Mouse (Mus musculus) testis, adult 2 months (tissue): ENCODE data around the gene Gm11563.

ENCODE experiments used
- CTCF ChIP-seq: fragments of 200-500 bp; IDR thresholded peaks from 2 replicates; pipeline ENCODE4 v1.5.1; 2012; ENCODE audit warnings: low read depth, mild to moderate bottlenecking, inconsistent platforms, low read length, moderate library complexity; ENCODE audit not compliant: control insufficient read depth, insufficient read depth, insufficient replicate concordance
- POLR2A ChIP-seq: fragments of 200-500 bp; IDR thresholded peaks from 2 replicates; pipeline ENCODE4 v1.6.1; 2012; ENCODE audit warnings: low read depth, mild to moderate bottlenecking, inconsistent platforms, low read length, moderate library complexity; ENCODE audit not compliant: control insufficient read depth

- TF ChIP-seq POLR2A (no peak), CTCF (no peak)
These were observed 31.7 kb upstream of the Gm11563 start, which contains the start of gene Gm14190 for GRCm38 (mm10) chr11:99690463-99690862.
